Mouse (Mus musculus): ENCODE results near the gene Ppp1r21.

The Ppp1r21 gene

DNA sequence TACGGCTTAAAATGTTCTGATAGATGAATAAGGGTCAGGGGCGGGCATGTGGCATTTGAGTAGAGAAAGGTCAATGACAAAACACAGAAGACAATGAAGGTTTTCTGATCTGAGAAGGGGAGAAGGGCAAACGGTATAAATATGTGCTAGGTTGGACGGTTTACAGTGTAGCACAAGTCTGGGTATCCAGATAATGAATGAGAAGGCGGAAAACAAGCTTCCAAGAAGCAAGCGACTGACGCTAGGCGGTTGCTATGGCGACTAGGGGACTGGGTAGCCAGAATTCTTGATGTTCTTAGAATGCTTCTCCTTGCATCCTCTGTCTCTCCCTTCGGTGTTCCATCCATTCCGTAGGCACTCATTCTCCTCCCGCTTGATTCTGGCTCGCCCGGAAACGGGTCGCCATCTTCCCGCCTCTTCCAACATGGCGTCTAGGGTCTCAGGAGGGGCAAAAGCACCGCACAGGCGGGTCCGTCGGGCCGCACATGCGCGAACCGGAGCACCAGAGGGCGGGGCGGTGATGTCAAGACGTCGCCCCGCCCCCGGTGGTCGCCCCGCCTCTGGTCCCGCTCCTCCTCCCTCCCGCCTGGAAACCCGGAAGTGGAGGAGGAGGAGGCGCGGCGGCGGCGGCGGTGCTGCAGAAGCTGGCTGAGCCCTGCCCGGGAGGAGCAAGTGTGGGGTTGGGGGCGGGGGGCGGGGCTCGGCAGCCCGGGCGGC is at the start of gene Ppp1r21:
Gene Ppp1r21 (plus strand): TSS at position 600 of the 717 bp plus-strand sequence.
- peak; percentile 99 for DNase-seq (ENCODE audit: low spot score)

DNA sequence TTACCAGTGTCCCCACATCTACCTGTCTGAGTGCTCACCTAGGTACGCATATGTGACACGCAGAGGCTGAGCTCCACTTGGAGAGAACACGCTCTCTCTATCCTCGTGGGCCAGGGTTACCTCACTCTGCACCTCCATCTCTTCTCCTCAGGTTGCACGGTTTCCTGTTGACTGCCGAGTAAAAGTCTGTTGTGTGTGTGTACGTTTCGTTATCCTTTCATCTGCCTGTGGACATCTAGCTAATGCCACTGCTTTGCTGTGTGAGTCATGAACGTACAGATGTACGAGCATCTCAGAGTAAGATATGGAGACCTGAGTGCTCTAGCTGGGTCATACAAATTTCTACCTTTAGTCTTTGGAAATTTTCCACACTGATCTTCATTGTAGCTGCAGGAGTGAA is 49.5 kb upstream of the Ppp1r21 start:
- DNase-seq (ENCODE audit: low spot score), result no peak

DNA sequence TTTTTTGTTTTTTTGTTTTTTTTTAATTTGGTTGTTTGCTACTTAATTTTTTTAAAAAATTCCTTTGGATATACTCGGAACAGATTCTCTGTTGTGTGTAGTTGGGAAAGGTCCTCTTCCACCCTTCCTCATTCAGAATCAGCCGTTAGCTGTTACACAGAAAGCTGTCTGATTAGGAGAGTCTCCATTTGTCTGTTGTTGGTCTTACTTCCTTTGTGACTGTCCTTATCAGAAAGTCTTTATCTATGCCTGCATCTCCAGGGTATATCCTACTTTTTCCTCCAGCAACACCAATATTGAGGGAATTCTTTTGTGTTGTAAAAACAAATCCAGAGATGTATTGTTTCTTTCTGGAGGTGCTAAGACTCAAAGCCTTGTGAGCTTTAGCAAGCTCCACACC is 48.9 kb upstream of the Ppp1r21 start:
- DNase-seq (ENCODE audit: low spot score), result no peak

DNA sequence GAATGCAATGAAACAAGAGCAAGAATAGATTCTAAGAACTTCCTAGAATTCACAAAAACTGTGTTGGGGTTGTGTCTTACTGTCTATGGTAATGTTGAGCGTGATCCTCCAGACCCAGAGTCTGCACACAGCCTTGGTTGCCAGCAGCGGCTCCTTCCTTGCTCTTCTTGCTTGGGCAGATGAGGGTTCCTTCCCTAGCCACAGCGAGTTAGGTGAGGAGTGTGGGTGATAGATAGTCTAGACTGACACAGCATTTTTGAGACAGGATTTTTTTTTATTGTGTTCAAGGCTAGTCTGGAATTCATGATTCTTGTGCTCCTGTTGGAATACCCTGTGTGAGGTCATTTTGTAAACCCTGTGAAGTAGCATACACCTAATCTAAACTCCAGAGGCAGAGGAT is 48.3 kb upstream of the Ppp1r21 start:
- no peak for DNase-seq (ENCODE audit: low spot score)

DNA sequence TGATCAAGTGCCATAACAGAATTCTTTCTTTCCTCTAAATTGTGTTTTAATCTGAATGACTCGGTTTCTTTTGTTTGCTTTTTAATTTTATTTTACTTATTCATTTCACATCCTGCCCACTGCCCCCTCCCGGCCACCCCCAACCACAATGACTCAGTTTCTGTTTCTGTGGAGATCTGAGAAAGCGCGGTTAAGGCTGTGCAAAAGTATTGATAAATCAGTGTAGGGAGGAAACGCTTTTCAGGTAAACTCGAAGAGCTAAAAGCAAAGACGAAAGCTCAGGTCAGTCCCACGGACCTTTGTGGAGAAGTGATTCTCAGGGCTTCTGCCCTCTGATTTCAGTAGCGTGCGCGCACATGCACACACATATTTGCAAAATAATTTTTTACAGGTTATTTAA is 45.4 kb upstream of the Ppp1r21 start:
- no peak for DNase-seq (ENCODE audit: low spot score)

DNA sequence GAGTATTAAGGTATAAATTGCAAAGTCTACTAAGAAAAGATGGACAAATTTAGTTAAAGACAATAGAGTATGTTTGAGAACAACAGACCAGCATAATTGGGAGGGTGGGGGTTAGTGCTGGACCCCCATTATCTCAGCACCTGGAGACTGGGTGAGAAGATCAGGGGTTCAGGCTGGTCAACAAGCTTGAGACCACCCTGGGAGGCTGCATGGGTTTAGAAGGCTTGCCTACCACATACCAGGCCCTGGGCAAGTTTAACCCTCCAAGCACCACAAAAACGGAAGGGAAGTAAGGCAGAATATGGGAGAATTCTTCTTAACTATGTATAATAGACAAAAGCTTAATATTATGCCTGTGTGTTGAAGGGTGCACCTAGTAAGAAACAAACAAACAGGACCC is 45.0 kb upstream of the Ppp1r21 start:
- no peak for DNase-seq (ENCODE audit: low spot score)

DNA sequence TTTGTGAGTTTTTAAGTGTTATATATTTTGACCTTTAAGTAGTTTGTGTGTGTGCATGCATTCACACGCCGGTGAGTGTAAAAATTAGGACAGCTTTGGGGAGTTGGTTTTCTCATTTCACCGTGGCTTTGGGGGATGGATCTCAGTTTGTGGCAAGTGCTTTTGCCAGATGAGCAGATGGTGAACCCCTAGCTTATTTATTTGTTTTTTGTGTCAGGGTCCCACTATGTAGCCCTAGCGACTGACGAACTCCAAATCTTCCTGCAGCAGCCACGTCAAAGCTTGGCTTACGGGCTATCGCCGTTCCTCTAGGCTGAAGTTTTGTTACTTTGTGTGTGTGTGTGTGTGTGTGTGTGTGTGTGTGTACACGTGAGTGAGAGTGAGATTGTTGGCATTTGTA is 39.4 kb upstream of the Ppp1r21 start:
- DNase-seq (ENCODE audit: low spot score), result no peak

DNA sequence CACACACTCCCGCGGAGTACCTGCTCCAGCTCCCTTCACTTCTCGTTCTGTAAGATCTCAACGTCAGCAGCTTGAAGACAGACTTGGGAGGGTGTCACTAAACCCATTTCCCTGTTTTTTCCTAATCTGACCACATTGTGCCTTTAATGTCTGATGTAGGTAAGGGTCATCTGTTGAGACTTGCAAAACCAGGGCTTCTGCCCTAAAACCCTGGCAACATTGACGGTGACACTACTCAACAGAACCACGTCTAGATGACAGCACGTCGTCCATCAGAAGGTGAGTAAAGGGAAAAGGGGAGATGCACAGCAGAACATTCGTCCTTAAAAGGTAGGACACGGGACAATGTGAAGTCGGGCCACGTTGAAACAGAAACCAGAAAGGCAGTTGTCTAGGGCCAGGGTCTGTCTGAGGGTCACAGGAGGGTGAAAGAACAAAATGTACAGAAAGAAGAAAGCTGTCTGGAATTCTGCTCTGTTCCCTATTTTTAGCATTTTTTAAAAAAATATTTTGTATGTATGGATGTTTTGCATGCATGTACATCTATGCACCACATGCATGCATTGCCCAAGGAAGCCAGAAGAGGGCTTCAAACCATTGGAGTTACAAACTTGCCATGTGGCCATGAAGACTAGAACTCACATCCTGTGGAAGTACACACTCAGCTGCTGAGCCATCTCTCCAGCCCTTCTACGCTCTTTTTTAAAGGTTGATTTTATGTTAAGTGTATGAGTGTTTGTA is 38.4 kb upstream of the Ppp1r21 start:
- no peak for DNase-seq (ENCODE audit: low spot score)

DNA sequence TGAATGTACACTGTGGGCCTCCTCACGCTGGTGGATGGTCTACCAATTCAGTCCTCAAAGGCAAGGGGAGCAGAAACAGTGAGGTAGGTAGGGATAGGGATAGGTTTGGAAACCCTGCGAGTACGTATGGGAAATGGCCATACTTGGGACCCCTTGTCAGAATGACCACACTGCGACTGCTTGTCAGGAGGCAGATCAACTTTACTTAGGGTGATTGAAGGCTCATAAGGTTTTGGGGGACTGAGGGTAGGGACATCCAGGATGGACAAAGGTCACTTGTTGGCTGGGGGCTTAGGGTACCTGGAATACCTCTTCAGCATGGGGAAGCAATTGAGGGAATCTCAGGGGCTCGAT is 37.8 kb upstream of the Ppp1r21 start:
- no peak for DNase-seq (ENCODE audit: low spot score)

DNA sequence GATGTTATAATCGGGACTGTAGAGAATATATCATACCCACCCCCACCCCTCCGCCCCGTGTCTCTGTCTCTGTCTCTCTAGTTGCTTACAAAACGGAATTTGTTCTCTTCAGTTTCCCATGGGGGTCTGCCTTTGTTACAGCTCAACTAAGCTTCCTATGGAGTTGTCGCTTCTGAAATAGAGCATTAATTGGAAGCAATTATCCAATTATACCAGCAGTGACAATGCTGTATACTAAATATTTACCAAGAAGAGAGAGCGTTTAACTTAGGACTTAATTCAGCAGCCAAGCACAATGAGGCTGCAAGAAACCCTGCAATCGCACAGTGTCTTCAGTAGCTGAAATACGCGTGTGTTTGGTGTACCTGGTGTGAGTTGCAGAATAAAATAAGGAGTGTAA is 36.4 kb upstream of the Ppp1r21 start:
- DNase-seq (ENCODE audit: low spot score), result no peak

DNA sequence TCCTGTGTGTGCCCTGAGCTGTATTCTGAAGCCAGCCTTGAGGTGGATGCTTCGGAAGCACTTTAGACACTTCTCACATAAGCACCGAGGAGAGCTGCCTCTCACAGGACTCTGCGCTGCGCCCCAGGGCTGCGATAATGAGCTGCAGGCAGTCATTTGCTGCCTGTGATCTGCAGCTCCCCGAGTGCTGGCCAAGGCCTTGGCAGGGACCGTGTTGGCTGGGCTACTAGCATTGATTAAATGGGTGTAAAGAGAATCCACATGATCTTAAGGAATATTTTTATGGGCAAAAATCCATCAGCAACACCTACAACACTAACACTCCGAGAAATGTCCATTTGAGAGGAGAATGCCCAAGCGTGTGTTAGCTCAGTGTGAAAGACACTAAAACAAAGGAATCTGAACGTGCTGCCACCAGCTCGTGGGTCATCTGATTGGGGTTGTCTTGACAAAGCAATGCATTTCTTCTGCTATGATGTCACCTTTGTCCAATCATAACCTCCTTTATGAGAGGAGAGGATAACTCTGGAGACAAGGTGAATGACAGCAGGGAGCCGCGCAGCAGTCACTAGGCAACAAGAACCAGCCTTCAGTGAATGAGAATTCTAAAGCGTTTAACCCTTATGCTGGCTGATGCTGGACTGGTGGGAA is 35.7 kb upstream of the Ppp1r21 start:
- DNase-seq (ENCODE audit: low spot score), result peak; percentile 14

DNA sequence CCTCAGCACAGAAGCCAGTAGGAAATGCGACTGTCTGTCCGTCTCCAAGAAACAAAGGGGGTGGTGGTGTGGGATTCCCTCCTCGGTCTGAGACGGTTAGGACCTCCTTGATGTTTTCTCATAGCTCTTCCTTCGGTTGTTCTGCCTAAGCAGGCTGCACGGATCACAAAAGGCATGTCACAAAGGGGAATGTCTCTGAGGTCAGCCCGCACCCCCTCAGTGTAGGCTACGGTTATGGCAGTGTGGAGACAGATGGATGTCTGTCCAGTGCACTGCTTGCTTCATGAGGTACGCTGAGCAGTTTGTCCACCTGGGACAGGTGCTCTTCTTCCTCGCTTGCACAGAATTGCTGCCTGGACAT is 35.2 kb upstream of the Ppp1r21 start:
- no peak for DNase-seq (ENCODE audit: low spot score)

DNA sequence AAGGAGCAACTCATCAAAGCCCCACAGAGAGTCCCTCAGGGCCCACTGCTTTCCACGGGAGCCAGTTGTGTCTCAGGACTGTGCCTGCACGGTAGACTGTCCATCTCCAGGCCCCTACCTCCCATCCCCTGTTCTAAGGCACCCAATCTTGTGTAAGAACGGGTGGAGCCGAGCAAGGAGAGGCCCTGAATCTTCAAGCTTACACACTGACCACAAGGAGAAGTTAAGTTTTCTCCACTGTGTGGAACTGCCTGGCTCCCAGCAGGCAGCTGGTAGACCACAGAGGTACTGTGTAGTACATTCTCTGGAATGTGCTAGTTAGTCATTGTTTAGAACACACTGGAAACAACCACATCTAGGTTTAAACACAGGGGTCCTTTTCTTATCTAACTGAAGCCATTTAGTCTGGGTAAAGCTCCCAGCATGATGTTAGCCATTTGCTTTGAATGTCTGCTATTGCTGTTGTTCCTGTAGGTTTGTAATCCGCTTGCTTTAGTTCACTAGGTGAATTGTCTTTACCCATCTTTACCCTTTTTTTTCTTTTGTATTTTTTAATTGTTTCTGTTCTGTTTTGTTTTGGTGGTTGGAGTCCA is 31.7 kb upstream of the Ppp1r21 start:
- no peak for DNase-seq (ENCODE audit: low spot score)

DNA sequence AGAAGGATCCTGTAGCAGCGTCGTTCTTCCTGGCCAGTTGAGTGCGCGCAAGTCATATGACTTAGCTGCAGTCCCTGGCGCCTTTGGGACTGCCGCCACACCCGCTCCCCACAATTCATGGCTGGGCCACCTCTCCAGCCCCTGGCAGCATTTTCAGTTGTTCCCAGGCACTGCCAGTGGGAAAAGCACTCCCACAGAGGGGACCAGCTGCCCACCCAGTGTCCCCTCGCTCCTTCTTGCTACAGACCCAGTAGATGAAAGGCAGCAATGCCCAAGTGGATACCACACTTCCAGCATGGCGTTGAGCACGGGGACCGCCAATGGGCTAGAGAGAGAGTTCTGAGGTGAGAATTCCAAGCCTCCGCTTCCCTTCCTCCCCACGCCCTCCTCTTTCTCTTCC is 25.9 kb upstream of the Ppp1r21 start:
- DNase-seq (ENCODE audit: low spot score), result no peak

DNA sequence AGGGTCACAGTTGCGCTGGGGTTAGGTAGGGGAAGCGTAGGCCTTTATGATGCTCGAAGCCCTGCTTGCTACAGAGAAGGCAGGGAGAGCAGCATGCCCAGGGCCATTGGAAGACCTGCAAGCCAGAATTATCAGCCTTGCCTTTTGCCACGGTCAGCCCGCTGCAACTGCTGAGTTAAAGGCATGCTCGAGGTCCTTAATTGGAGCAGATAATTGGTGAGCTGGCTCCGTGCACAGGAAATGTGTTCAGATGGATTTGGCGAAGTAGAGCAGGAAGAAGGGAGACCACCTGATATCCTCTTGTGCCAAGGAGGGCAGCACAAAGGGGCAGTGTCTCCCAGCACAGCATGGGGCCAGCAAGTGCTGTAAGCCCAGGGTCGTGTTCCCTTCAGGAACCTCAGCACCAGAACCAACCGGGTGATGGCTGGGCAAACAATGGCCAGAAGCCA is 24.6 kb upstream of the Ppp1r21 start:
- no peak for DNase-seq (ENCODE audit: low spot score)

DNA sequence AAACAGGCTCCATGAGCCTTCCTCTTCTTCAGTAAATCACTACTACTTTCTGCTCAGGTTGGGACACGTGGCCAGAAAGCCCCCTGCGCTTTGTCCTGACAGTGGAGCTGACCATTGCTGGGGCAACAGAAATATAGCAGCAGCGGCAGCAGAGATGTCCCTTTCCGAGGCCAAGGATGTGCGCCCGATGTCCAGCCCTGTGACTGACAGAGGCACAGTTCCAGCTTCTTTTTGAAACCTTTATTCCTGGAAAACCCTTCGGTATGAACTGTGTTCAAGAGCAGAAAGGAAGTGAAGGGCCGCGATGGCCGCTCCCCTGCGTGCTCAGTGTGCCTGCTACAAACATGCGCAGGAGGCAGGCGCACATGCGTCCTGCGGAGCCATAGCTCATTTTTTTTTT is 24.0 kb upstream of the Ppp1r21 start:
- DNase-seq (ENCODE audit: low spot score), result no peak

DNA sequence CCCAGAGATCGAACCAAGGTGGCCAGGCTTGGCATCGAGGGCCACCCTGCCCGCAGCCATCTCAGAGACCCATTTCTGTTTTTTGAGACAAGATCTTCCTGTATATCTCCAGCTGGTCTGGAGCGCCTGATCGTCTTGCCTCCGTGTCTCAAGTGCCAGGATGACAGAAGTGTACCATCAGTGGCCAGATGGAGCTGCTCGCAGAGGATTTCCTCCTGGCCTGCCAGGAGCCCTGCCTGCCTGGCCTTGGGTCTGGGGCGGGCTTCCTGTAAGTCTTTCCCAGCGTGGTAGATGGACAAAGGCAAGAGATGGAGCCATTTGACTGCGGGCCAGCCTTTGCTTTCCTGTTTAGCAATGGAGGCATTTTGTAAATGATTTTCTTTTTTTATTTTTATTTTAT is 22.5 kb upstream of the Ppp1r21 start:
- no peak for DNase-seq (ENCODE audit: low spot score)

DNA sequence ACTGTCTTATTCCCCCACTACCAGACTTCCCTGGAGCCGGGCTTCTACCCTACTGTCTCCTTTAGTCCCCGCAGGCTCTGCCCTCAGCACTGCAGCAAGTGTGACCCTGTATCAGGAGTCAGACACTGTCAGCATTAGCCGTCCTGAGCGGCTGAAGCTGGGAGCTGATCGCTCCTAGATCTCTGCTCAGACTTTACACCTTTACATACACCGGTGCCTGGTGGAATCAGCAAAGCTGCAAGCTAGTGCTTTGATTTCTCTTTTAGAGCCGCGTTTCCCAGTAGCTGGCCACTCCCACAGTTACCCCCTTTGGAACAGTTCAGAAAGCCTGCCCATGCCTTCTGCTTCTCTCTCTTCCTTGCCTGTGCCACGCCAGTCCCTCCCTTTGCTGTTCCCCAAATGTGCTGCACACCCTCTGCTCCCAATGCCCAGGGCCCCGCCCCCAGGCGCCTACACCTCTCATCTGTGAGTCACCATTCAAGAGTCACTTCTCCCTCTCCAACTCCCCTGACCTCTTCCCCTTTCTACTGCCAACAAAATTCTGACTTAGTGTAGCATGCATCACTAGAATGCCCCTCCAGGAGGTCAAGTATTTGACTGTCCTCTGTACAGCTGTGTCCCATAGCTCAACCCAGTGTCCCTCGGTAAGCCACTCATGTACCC is 20.9 kb upstream of the Ppp1r21 start:
- peak; percentile 67 for DNase-seq (ENCODE audit: low spot score)

DNA sequence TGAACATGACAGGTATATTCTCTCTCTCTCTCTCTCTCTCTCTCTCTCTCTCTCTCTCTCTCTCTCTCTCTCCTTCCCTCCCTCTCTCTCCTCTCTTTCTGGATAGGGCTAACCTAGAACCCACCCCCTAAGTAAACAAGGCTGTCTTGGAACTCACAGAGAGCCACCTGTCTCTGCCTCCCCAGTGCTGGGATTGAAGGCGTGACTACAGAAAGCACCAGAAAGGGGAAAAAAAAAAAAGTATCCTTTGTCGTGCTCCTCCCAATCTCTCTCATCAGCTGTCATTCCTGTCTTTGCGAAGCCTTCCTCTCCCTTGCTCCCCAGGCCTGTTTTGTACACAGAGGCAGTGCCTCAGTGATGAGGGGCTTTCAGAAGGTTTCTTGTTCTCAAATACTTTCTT is 19.9 kb upstream of the Ppp1r21 start:
- DNase-seq (ENCODE audit: low spot score), result no peak

DNA sequence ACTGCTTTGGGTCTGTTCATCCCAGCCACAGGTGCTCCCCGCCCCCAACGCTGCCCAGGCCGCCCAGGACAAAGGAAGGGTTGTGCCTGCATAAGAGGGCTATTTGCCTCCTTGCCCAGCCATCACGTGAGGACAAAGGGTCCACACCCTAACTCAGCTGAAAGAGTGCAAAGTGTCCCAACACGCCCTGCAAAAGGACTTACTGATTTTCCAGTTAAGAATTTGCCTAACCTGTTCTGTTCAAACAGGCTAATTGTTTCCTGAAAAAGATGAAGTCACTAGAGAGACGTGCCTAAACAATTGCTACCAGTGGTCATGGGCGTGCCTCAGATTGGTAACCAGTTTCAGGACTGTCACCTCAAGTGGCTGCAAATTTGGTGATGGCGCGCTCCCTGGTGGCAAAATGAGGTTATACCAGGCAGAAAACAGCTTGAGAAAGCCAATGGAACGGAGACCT is 18.8 kb upstream of the Ppp1r21 start:
- peak; percentile 79 for DNase-seq (ENCODE audit: low spot score)

DNA sequence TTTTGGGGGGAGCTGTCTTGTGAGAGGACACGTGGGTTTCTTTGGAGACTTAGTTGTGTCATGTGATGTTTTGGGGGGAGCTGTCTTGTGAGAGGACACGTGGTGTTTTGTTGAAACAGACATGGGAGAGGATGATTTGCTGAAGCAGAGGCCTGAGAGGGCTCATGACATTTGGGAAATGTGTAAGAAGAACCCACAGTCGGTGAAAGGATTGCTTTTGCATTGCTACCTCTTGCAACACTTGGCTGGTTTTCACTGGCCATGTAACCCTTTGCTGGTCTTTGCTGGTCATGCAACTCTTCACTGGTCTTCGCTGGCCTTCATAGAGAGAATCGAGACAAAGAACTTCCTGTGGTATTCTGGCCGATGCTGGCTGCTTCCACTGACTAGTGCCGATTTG is 13.4 kb upstream of the Ppp1r21 start:
- DNase-seq (ENCODE audit: low spot score), result no peak

DNA sequence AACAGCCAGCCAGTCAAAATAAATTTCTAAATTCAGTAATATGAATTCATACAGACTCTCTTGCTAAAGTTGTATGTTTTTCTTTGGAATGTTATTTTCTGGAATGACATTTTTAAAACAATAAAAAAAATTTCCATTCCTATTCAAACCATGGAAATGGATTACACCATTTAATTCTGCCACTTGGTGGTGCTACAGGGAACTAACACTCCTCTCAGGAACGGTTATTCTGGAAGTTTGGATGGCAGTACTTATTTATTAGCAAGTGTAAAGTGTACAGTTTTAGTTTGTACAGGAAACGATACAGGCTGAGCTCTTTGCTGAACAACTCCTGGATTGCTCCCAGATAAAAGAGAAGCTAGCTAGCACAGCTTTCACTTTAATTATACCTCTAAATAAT is 2.1 kb upstream of the Ppp1r21 start:
- no peak for DNase-seq (ENCODE audit: low spot score)

Measured in ovary, postnatal 36 days (tissue).